Mouse (Mus musculus): Measurements from ENCODE around the gene Pmf1. TPM values are rescaled to one million over a fixed set of nuclear protein-coding genes. Genes with fewer than 3 reads are reported as not detected.

Pmf1 gene
- polyA plus RNA-seq, 1 experiment from 2014 or later, result 115 TPM

DNA sequence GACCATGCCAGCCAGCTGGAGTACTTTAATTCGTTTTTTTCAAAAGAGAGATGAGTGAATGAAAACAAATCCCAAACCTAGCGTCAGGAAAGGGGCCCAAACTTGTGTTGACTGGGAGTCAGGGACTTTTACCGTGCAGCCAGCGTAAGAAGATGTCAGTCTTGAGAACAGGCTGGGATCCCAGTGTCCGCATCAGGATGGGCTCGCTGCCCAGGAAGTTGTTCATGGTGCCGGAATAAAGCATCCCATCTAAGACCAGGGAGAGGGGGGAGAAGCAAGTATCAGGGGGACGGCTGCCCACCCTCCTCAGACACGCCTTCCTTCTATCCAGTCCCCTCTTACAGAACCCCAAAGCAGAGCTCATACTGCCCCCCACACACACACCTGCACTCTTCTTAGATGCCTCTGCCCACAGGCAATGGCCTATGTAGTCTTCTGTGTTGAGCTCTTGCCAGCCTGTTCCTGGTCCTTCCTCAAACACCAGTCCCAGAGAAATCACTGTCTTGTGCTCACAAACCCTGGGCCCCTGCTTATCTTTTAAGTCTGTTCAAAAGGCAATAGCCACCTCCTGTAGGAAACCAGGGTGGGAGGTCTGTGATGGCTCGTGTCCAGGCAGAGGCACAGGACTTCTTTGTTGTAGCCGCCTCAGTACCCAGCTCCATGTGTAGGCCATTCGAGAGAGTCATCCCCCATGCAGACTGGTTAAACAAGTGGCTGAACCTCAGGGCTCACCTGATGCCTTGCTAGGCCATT lies 40.4 kb upstream of the Pmf1 start:
- H3K4me2 ChIP-seq, result no peak overlapping the region

GRCm38 (mm10) chr3:88449395-88450023 lies 39.4 kb upstream of the Pmf1 start:
- no peak for ATAC-seq
- H3K9me3 ChIP-seq (replicated peaks), result no peaks in the 10 kb centered on the region
- WGBS (ENCODE audit: insufficient replicate concordance), result 17% methylated on average over 21 of the region's 21 CpGs
- peaks cover 88% of the 10 kb centered on the region for H3K27me3 ChIP-seq (replicated peaks)
- no peak overlapping the region for H3K9ac ChIP-seq
- H3K4me2 ChIP-seq, result peak overlapping the region; percentile 10; the same call in 1 of the 2 replicates
- no peak overlapping the region for H3K27ac ChIP-seq
- H3K4me1 ChIP-seq, result peaks cover 36% of the 10 kb centered on the region
- no peaks in the 10 kb centered on the region for H3K36me3 ChIP-seq
- H3K4me3 ChIP-seq, result no peak overlapping the region

More for the DNA sequence above, 40.4 kb upstream of the Pmf1 start:
- H3K9ac ChIP-seq, result no peak overlapping the region
- no peaks in the 10 kb centered on the region for H3K36me3 ChIP-seq
- WGBS (ENCODE audit: insufficient replicate concordance), result 64% methylated on average over 12 of the region's 12 CpGs
- no peak overlapping the region for H3K27ac ChIP-seq
- no peaks in the 10 kb centered on the region for H3K9me3 ChIP-seq (replicated peaks)
- H3K4me1 ChIP-seq, result peaks cover 45% of the 10 kb centered on the region
- ATAC-seq, result no peak
- no peak overlapping the region for H3K4me3 ChIP-seq
- H3K27me3 ChIP-seq (replicated peaks), result peaks cover 95% of the 10 kb centered on the region

GRCm38 (mm10) chr3:88448443-88448842 lies 38.3 kb upstream of the Pmf1 start:
- Histone ChIP-seq H3K4me2 (no peak overlapping the region), H3K4me3 (no peak overlapping the region), H3K9ac (no peak overlapping the region), H3K9me3 (replicated peaks) (no peaks in the 10 kb centered on the region), H3K4me1 (peaks cover 26% of the 10 kb centered on the region), H3K27me3 (replicated peaks) (peaks cover 80% of the 10 kb centered on the region), H3K36me3 (no peaks in the 10 kb centered on the region), H3K27ac (no peak overlapping the region)
- no peak for ATAC-seq
- 65% methylated on average over 8 of the region's 8 CpGs for WGBS (ENCODE audit: insufficient replicate concordance)

GRCm38 (mm10) chr3:88447676-88448183 lies 37.6 kb upstream of the Pmf1 start:
- ATAC-seq, result no peak
- H3K4me3 ChIP-seq, result no peak overlapping the region
- no peaks in the 10 kb centered on the region for H3K36me3 ChIP-seq
- H3K9me3 ChIP-seq (replicated peaks), result no peaks in the 10 kb centered on the region
- 42% methylated on average over 8 of the region's 8 CpGs for WGBS (ENCODE audit: insufficient replicate concordance)
- no peak overlapping the region for H3K9ac ChIP-seq
- peaks cover 29% of the 10 kb centered on the region for H3K4me1 ChIP-seq
- H3K27ac ChIP-seq, result no peak overlapping the region
- H3K27me3 ChIP-seq (replicated peaks), result peaks cover 77% of the 10 kb centered on the region
- no peak overlapping the region for H3K4me2 ChIP-seq

DNA sequence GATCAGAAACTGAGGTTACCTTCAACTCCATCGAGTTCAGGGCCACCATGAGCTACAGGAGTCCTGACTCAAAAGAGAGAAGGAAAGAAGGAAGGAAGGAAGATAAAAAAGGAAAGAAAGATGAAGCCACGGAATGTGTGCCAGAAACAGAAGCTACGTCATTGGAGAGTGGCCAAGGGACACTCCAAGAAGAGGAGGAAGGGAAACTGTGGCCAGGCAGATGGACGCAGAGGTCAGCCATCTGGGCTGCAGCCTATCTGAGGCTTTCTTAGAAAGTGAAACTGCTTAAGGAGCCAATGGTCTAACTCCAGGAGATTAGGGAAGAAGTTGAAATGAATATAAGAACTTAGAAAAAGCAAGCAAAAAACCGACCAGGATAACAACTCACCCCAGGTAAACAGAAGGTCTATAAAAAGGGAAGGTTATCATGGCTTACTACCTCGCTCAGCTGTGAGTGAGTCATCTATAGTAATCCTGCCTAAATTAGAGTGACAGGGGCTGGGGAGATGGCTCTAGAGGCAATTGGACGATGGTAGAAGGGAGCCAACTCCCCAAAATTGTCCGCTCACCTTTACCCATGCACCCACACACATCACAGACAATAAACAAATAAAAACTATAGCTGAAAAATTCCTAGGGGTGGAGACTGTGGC lies 36.5 kb upstream of the Pmf1 start:
- H3K4me1 ChIP-seq, result peaks cover 29% of the 10 kb centered on the region
- no peak for ATAC-seq
- H3K4me3 ChIP-seq, result no peak overlapping the region
- H3K36me3 ChIP-seq, result no peaks in the 10 kb centered on the region
- WGBS (ENCODE audit: insufficient replicate concordance), result 37% methylated on average over 8 of the region's 8 CpGs
- no peak overlapping the region for H3K4me2 ChIP-seq
- no peak overlapping the region for H3K9ac ChIP-seq
- H3K9me3 ChIP-seq (replicated peaks), result no peaks in the 10 kb centered on the region
- H3K27me3 ChIP-seq (replicated peaks), result peaks cover 77% of the 10 kb centered on the region
- no peak overlapping the region for H3K27ac ChIP-seq

DNA sequence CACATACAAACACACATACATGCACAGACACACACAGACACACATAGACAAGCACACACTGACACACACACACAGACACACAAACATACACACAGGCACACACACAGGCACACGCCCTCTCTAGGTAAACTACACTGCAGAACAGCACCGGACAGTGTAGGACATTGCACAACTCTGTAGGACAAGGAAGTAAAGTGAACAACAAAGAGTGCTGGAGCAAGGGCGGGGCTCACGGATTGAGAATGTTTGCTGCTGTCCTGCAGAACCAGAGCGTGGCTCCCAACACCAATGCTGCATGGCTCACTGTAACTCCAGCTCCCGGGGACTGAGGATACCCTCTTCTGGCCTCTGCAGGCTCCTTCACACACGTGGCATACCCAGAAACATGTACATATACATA lies 32.8 kb upstream of the Pmf1 start:
- Histone ChIP-seq H3K9ac (no peak overlapping the region), H3K27ac (no peak overlapping the region), H3K4me1 (peaks cover 25% of the 10 kb centered on the region), H3K27me3 (replicated peaks) (peaks cover 77% of the 10 kb centered on the region), H3K9me3 (replicated peaks) (no peaks in the 10 kb centered on the region), H3K36me3 (no peaks in the 10 kb centered on the region), H3K4me2 (no peak overlapping the region), H3K4me3 (no peak overlapping the region)
- 34% methylated on average over 7 of the region's 7 CpGs for WGBS (ENCODE audit: insufficient replicate concordance)
- peak; percentile 55 for ATAC-seq

DNA sequence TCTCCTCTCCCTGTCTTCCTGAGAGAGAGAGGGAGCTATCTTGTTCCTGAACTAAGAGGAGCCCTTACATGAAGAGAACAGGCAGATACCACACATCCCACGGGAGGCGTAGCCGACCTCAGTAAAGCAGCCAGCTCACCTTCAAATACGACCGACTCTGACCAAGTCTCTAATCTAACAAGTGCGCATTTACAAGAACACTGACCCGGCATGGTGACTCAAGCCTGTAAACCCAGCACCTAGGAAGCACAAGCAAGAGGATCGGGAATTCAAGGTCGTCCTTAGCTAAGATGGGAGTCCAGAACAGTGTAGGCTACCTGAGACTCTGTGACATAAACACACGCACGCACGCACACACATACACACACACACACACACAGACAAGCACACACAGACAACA lies 32.4 kb upstream of the Pmf1 start:
- 74% methylated on average over 12 of the region's 12 CpGs for whole genome bisulfite sequencing (ENCODE audit: insufficient replicate concordance)
- no peak for ATAC-seq
- no peaks in the 10 kb centered on the region for H3K36me3 ChIP-seq
- peaks cover 77% of the 10 kb centered on the region for H3K27me3 ChIP-seq (replicated peaks)
- no peaks in the 10 kb centered on the region for H3K9me3 ChIP-seq (replicated peaks)
- no peak overlapping the region for H3K4me2 ChIP-seq
- H3K4me1 ChIP-seq, result peaks cover 24% of the 10 kb centered on the region
- no peak overlapping the region for H3K27ac ChIP-seq
- no peak overlapping the region for H3K9ac ChIP-seq
- H3K4me3 ChIP-seq, result no peak overlapping the region

- Histone ChIP-seq H3K4me2 (peak overlapping the region; percentile 54), H3K9me3 (replicated peaks) (no peaks in the 10 kb centered on the region), H3K27ac (no peak overlapping the region), H3K27me3 (replicated peaks) (peaks cover 80% of the 10 kb centered on the region), H3K9ac (peak overlapping the region; percentile 13; the same call in 1 of the 2 replicates), H3K4me3 (peak overlapping the region; percentile 25; the same call in 1 of the 2 replicates), H3K4me1 (peaks cover 32% of the 10 kb centered on the region), H3K36me3 (no peaks in the 10 kb centered on the region)
- 13% methylated on average over 27 of the region's 27 CpGs for WGBS (ENCODE audit: insufficient replicate concordance)
- no peak for ATAC-seq
These were observed 30.6 kb upstream of the Pmf1 start for GRCm38 (mm10) chr3:88440500-88441381.

DNA sequence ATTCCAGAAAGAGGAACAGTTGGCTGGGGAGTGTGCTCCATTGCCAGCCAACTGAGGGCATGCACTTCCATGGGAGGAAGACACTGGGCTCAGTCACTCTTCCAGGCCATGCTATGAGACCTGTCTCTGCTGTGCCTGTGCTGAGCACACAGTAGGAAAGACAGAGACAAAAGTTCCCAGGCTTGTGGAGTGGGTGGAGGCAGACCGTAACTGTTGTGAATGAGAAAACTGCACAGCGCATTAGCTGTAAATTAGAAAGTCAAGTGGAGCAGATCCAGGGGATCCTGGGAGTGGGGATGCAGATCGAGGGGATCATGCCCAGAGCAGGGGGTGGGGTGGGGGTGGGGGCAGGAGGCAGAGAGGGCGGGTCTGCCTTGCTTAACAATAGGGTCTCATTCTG lies 29.5 kb upstream of the Pmf1 start:
- no peak overlapping the region for H3K9ac ChIP-seq
- no peak for ATAC-seq
- no peak overlapping the region for H3K27ac ChIP-seq
- no peak overlapping the region for H3K4me3 ChIP-seq
- no peaks in the 10 kb centered on the region for H3K9me3 ChIP-seq (replicated peaks)
- peaks cover 32% of the 10 kb centered on the region for H3K4me1 ChIP-seq
- 61% methylated on average over 4 of the region's 4 CpGs for WGBS (ENCODE audit: insufficient replicate concordance)
- no peak overlapping the region for H3K4me2 ChIP-seq
- H3K36me3 ChIP-seq, result no peaks in the 10 kb centered on the region
- H3K27me3 ChIP-seq (replicated peaks), result peaks cover 80% of the 10 kb centered on the region

- Histone ChIP-seq H3K9me3 (replicated peaks) (no peaks in the 10 kb centered on the region), H3K4me3 (no peak overlapping the region), H3K27ac (no peak overlapping the region), H3K9ac (no peak overlapping the region), H3K27me3 (replicated peaks) (peaks cover 70% of the 10 kb centered on the region), H3K36me3 (no peaks in the 10 kb centered on the region), H3K4me2 (peak overlapping the region; percentile 61; the same call in 1 of the 2 replicates), H3K4me1 (peaks cover 29% of the 10 kb centered on the region)
- WGBS (ENCODE audit: insufficient replicate concordance), result 70% methylated on average over 10 of the region's 10 CpGs
- no peak for ATAC-seq
These were observed 27.3 kb upstream of the Pmf1 start for GRCm38 (mm10) chr3:88437454-88437853.

DNA sequence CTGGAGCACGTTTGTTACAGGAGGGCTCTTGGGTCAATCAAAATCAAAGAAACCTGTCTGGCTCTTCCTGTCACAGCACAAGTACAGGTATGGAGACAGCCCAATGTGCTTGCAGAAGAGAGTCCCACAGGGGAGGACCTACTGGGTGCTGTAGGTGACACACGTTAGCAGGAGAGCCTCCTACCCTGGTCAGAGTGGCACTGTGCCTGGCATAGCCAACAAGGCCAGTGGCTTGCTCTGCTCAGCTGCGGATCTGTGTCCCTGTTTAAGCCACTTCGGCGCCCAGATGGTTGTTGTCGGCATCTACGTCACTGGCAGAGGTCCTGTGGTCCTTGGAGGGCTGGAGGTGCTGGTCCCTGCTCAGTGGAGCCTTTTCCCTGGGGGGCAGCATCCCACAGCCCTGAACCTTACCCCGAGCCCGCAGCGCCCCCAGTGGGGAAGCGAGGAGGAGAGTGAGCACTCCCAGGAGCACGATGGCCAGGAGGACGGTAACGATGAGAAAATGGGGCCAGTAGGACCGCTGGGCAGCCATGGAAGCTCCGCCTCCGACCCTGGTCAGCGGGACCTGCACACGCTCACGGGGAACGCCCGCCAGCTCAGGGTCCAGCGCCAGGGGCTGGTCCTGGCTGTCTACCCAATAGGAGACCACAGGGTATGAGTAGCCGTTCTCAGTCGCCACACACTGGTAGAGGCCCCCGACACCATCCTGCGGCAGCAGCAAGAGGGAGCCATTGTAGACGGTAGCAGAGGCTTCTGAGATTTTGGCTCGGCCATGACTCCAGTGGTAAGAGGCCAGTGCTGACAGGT lies 26.5 kb upstream of the Pmf1 start:
- peaks cover 62% of the 10 kb centered on the region for H3K27me3 ChIP-seq (replicated peaks)
- no peak overlapping the region for H3K27ac ChIP-seq
- H3K4me1 ChIP-seq, result peaks cover 29% of the 10 kb centered on the region
- H3K36me3 ChIP-seq, result no peaks in the 10 kb centered on the region
- ATAC-seq, result peak; percentile 75
- peak overlapping the region; percentile 35 for H3K4me3 ChIP-seq
- peak overlapping the region; percentile 61 for H3K4me2 ChIP-seq
- 11% methylated on average over 29 of the region's 29 CpGs for WGBS (ENCODE audit: insufficient replicate concordance)
- peak overlapping the region; percentile 32 for H3K9ac ChIP-seq
- no peaks in the 10 kb centered on the region for H3K9me3 ChIP-seq (replicated peaks)
